Mouse (Mus musculus) neural tube, embryonic 13.5 days (tissue): ENCODE measurements at regions not wholly inside any gene's neighbourhood (a gene's known extent, or its start where the extent isn't known, plus 50 kb on each side); places are given as distances from the start of the nearest gene placed in this dataset.
A peak's percentile ranks its signal among the peaks of the same experiment; 100 is the strongest.

Experiments used
- ATAC-seq: fragments of 200-750 bp; cut with Nextera tagmentation; 2 replicates; pipeline ENCODE4 v1.8.0; 2017; ENCODE audit warnings: low read depth, mild to moderate bottlenecking, moderate TSS enrichment, moderate library complexity
- H3K27ac ChIP-seq: fragments of 300-500 bp; sonication (generic); replicated peaks from 2 replicates; pipeline ENCODE4 v1.5.1; 2015; ENCODE audit warnings: moderate library complexity, mild to moderate bottlenecking, inconsistent platforms
- H3K27me3 ChIP-seq: fragments of 300-500 bp; sonication (generic); 2 replicates; pipeline ENCODE4 v1.6.1; 2015; ENCODE audit warnings: mild to moderate bottlenecking, inconsistent platforms
- H3K36me3 ChIP-seq: fragments of 300-500 bp; sonication (generic); 2 replicates; pipeline ENCODE4 v1.6.1; 2015; ENCODE audit warnings: mild to moderate bottlenecking, inconsistent platforms
- H3K4me1 ChIP-seq: fragments of 300-500 bp; sonication (generic); replicated peaks from 2 replicates; pipeline ENCODE4 v1.6.1; 2015; ENCODE audit warnings: inconsistent platforms
- H3K4me2 ChIP-seq: fragments of 300-500 bp; sonication (generic); 2 replicates; pipeline ENCODE4 v1.6.1; 2015; ENCODE audit warnings: inconsistent platforms, mild to moderate bottlenecking, moderate library complexity
- H3K4me3 ChIP-seq: fragments of 300-500 bp; sonication (generic); 2 replicates; pipeline ENCODE4 v1.5.1; 2015; ENCODE audit warnings: mild to moderate bottlenecking, inconsistent platforms
- H3K9ac ChIP-seq: fragments of 300-500 bp; sonication (generic); 2 replicates; pipeline ENCODE4 v1.6.1; 2015; ENCODE audit warnings: moderate library complexity, mild to moderate bottlenecking, inconsistent platforms
- H3K9me3 ChIP-seq: fragments of 300-500 bp; sonication (generic); 2 replicates; pipeline ENCODE4 v1.6.1; 2016; ENCODE audit warnings: inconsistent platforms
- WGBS: fragments of 180-500 bp; shearing (Covaris S2); methylation state at CpG from one replicate; pipeline ENCODE4 v1.1.7; 2015; 5-methylcytosine and 5-hydroxymethylcytosine counted together

- Histone ChIP-seq H3K36me3 (no peaks in the 10 kb centered on the region), H3K9me3 (no peaks in the 10 kb centered on the region), H3K27me3 (no peaks in the 10 kb centered on the region), H3K4me1 (peaks cover 11% of the 10 kb centered on the region; the same call in 1 of the 2 replicates), H3K27ac (no peak overlapping the region), H3K9ac (no peak overlapping the region), H3K4me2 (no peak overlapping the region), H3K4me3 (no peak overlapping the region)
- no peak for ATAC-seq
- WGBS = 83% methylated on average over 2 of the region's 2 CpGs
These were observed 321.7 kb upstream of the Gm5148 start for GRCm38 (mm10) chr3:38045989-38046388.

- Histone ChIP-seq H3K27me3 (no peaks in the 10 kb centered on the region), H3K36me3 (no peaks in the 10 kb centered on the region), H3K4me1 (peaks cover 11% of the 10 kb centered on the region; the same call in 1 of the 2 replicates), H3K27ac (no peak overlapping the region), H3K9me3 (no peaks in the 10 kb centered on the region), H3K4me3 (no peak overlapping the region), H3K9ac (no peak overlapping the region), H3K4me2 (no peak overlapping the region)
- 55% methylated on average over 6 of the region's 6 CpGs for WGBS
- no peak for ATAC-seq
These were observed 321.2 kb upstream of the Gm5148 start for GRCm38 (mm10) chr3:38045523-38045922.

GRCm38 (mm10) chr3:38044338-38044737 is 320.0 kb upstream of the Gm5148 start:
- Histone ChIP-seq H3K27me3 (no peaks in the 10 kb centered on the region), H3K9me3 (no peaks in the 10 kb centered on the region), H3K9ac (no peak overlapping the region), H3K36me3 (no peaks in the 10 kb centered on the region), H3K4me3 (no peak overlapping the region), H3K4me1 (peaks cover 8% of the 10 kb centered on the region; the same call in 1 of the 2 replicates), H3K4me2 (no peak overlapping the region), H3K27ac (no peak overlapping the region)
- 60% methylated on average over 7 of the region's 7 CpGs for WGBS
- ATAC-seq = no peak

GRCm38 (mm10) chr3:38042614-38043013 is 318.3 kb upstream of the Gm5148 start:
- no peaks in the 10 kb centered on the region for H3K36me3 ChIP-seq
- H3K4me3 ChIP-seq = no peak overlapping the region
- H3K4me2 ChIP-seq = no peak overlapping the region
- 71% methylated on average over 6 of the region's 6 CpGs for WGBS
- no peaks in the 10 kb centered on the region for H3K27me3 ChIP-seq
- H3K9me3 ChIP-seq = no peaks in the 10 kb centered on the region
- peaks cover 4% of the 10 kb centered on the region; the same call in 1 of the 2 replicates for H3K4me1 ChIP-seq
- ATAC-seq = no peak
- H3K27ac ChIP-seq = no peak overlapping the region
- no peak overlapping the region for H3K9ac ChIP-seq

GRCm38 (mm10) chr3:38036131-38036530 is 311.8 kb upstream of the Gm5148 start:
- Histone ChIP-seq H3K4me3 (no peak overlapping the region), H3K4me1 (no peaks in the 10 kb centered on the region), H3K4me2 (no peak overlapping the region), H3K9me3 (no peaks in the 10 kb centered on the region), H3K27me3 (no peaks in the 10 kb centered on the region), H3K36me3 (no peaks in the 10 kb centered on the region), H3K27ac (no peak overlapping the region), H3K9ac (no peak overlapping the region)
- ATAC-seq = no peak

GRCm38 (mm10) chr3:38034138-38034537 is 309.8 kb upstream of the Gm5148 start:
- H3K36me3 ChIP-seq = no peaks in the 10 kb centered on the region
- 68% methylated on average over 3 of the region's 3 CpGs for WGBS
- no peaks in the 10 kb centered on the region for H3K9me3 ChIP-seq
- no peak overlapping the region for H3K4me2 ChIP-seq
- H3K4me1 ChIP-seq = no peaks in the 10 kb centered on the region
- ATAC-seq = no peak
- no peak overlapping the region for H3K9ac ChIP-seq
- no peak overlapping the region for H3K4me3 ChIP-seq
- H3K27me3 ChIP-seq = no peaks in the 10 kb centered on the region
- no peak overlapping the region for H3K27ac ChIP-seq

GRCm38 (mm10) chr3:38014768-38015167 is 290.5 kb upstream of the Gm5148 start:
- no peaks in the 10 kb centered on the region for H3K36me3 ChIP-seq
- no peak overlapping the region for H3K4me3 ChIP-seq
- H3K27ac ChIP-seq = no peak overlapping the region
- WGBS = 38% methylated on average over 1 of the region's 1 CpGs
- no peaks in the 10 kb centered on the region for H3K9me3 ChIP-seq
- H3K9ac ChIP-seq = no peak overlapping the region
- ATAC-seq = no peak
- H3K4me1 ChIP-seq = peaks cover 8% of the 10 kb centered on the region
- H3K27me3 ChIP-seq = no peaks in the 10 kb centered on the region
- no peak overlapping the region for H3K4me2 ChIP-seq

- 0 out of 2 replicates have a peak, but pooled peaks have one; percentile 36 for ATAC-seq
These were observed 284.9 kb upstream of the Gm5148 start for GRCm38 (mm10) chr3:38009168-38009567.

GRCm38 (mm10) chr3:38008321-38008720 is 284.0 kb upstream of the Gm5148 start:
- Histone ChIP-seq H3K27me3 (no peaks in the 10 kb centered on the region), H3K27ac (no peak overlapping the region), H3K4me1 (0 out of 2 replicates have a peak, but pooled peaks cover 12% of the 10 kb centered on the region), H3K4me2 (no peak overlapping the region), H3K4me3 (no peak overlapping the region), H3K36me3 (no peaks in the 10 kb centered on the region), H3K9me3 (no peaks in the 10 kb centered on the region), H3K9ac (no peak overlapping the region)
- no peak for ATAC-seq
- 84% methylated on average over 7 of the region's 7 CpGs for WGBS

More at GRCm38 (mm10) chr3:38009168-38009567, 284.9 kb upstream of the Gm5148 start:
- no peak overlapping the region for H3K4me2 ChIP-seq
- 31% methylated on average over 4 of the region's 4 CpGs for WGBS
- H3K9ac ChIP-seq = no peak overlapping the region
- no peaks in the 10 kb centered on the region for H3K36me3 ChIP-seq
- no peaks in the 10 kb centered on the region for H3K27me3 ChIP-seq
- 0 out of 2 replicates have a peak, but pooled peaks cover 12% of the 10 kb centered on the region for H3K4me1 ChIP-seq
- H3K4me3 ChIP-seq = no peak overlapping the region
- H3K27ac ChIP-seq = no peak overlapping the region
- H3K9me3 ChIP-seq = no peaks in the 10 kb centered on the region

- WGBS = 89% methylated on average over 1 of the region's 1 CpGs
- Histone ChIP-seq H3K36me3 (no peaks in the 10 kb centered on the region), H3K9ac (no peak overlapping the region), H3K4me3 (no peak overlapping the region), H3K4me2 (no peak overlapping the region), H3K27ac (no peak overlapping the region), H3K4me1 (0 out of 2 replicates have a peak, but pooled peaks cover 12% of the 10 kb centered on the region), H3K27me3 (no peaks in the 10 kb centered on the region), H3K9me3 (no peaks in the 10 kb centered on the region)
- ATAC-seq = no peak
These were observed 283.3 kb upstream of the Gm5148 start for GRCm38 (mm10) chr3:38007626-38008025.

- Histone ChIP-seq H3K4me3 (no peak overlapping the region), H3K27ac (no peak overlapping the region), H3K4me2 (no peak overlapping the region), H3K9ac (no peak overlapping the region), H3K9me3 (no peaks in the 10 kb centered on the region), H3K27me3 (no peaks in the 10 kb centered on the region), H3K4me1 (no peaks in the 10 kb centered on the region), H3K36me3 (no peaks in the 10 kb centered on the region)
- WGBS = 95% methylated on average over 10 of the region's 10 CpGs
- ATAC-seq = no peak
These were observed 278.0 kb upstream of the Gm5148 start for GRCm38 (mm10) chr3:38002275-38002674.

GRCm38 (mm10) chr3:37999779-38000178 is 275.5 kb upstream of the Gm5148 start:
- H3K4me3 ChIP-seq = no peak overlapping the region
- no peak for ATAC-seq
- 98% methylated on average over 1 of the region's 1 CpGs for WGBS
- H3K36me3 ChIP-seq = no peaks in the 10 kb centered on the region
- no peaks in the 10 kb centered on the region for H3K9me3 ChIP-seq
- no peaks in the 10 kb centered on the region for H3K4me1 ChIP-seq
- no peak overlapping the region for H3K9ac ChIP-seq
- no peaks in the 10 kb centered on the region for H3K27me3 ChIP-seq
- H3K4me2 ChIP-seq = no peak overlapping the region
- H3K27ac ChIP-seq = no peak overlapping the region

- no peaks in the 10 kb centered on the region for H3K9me3 ChIP-seq
- no peaks in the 10 kb centered on the region for H3K36me3 ChIP-seq
- H3K4me2 ChIP-seq = no peak overlapping the region
- H3K27ac ChIP-seq = no peak overlapping the region
- 92% methylated on average over 3 of the region's 3 CpGs for WGBS
- no peaks in the 10 kb centered on the region for H3K4me1 ChIP-seq
- no peak overlapping the region for H3K9ac ChIP-seq
- no peak overlapping the region for H3K4me3 ChIP-seq
- H3K27me3 ChIP-seq = no peaks in the 10 kb centered on the region
- no peak for ATAC-seq
These were observed 273.7 kb upstream of the Gm5148 start for GRCm38 (mm10) chr3:37997998-37998397.
